Mouse (Mus musculus) MEL (cell line): ENCODE measurements at regions not wholly inside any gene's neighbourhood (a gene's known extent, or its start where the extent isn't known, plus 50 kb on each side); places are given as distances from the start of the nearest gene placed in this dataset.

Experiments used
- DNase-seq: peaks from one replicate; pipeline ENCODE4 v3.0.0; 2011; ENCODE audit warnings: low read depth, low spot score
- H3K27ac ChIP-seq: 2 replicates; pipeline ENCODE4 v1.5.1; 2012; ENCODE audit warnings: low read depth, mild to moderate bottlenecking, control low read depth, low read length, moderate library complexity; ENCODE audit not compliant: control insufficient read depth
- H3K27me3 ChIP-seq, 2 experiments: fragments of 150-350 bp in 1 of 2; sonication (generic) in 1 of 2; 2 replicates each; pipeline ENCODE4 v1.6.1; 2012; ENCODE audit warnings: low read length in 2 of 2, mild to moderate bottlenecking in 2 of 2, improper control_type of control experiment in 1 of 2, moderate library complexity in 1 of 2; ENCODE audit not compliant: insufficient read depth in 2 of 2, control insufficient read depth in 1 of 2
- H3K36me3 ChIP-seq, 2 experiments: 2 replicates each; pipeline ENCODE4 v1.6.1; 2012 to 2014; ENCODE audit warnings: low read length in 2 of 2, improper control_type of control experiment in 1 of 2, inconsistent platforms in 1 of 2, mild to moderate bottlenecking in 1 of 2; ENCODE audit not compliant: insufficient read depth in 2 of 2, control insufficient read depth in 1 of 2
- H3K4me1 ChIP-seq, 2 experiments: fragments of 150-350 bp in 1 of 2; sonication (generic) in 1 of 2; 2 replicates each; pipeline ENCODE4 v1.6.1; 2012; ENCODE audit warnings: low read length in 2 of 2, improper control_type of control experiment in 1 of 2, mild to moderate bottlenecking in 1 of 2; ENCODE audit not compliant: insufficient read depth in 2 of 2, control insufficient read depth in 1 of 2
- H3K4me3 ChIP-seq, 2 experiments: fragments of 150-350 bp in 1 of 2; sonication (generic) in 1 of 2; 2 replicates each; pipeline ENCODE4 v1.5.1; 2012; ENCODE audit warnings: low read depth in 2 of 2, low read length in 2 of 2, mild to moderate bottlenecking in 2 of 2, moderate library complexity in 2 of 2, control low read depth in 1 of 2, improper control_type of control experiment in 1 of 2; ENCODE audit not compliant: control insufficient read depth in 1 of 2, insufficient read depth in 1 of 2
- H3K79me2 ChIP-seq: 2 replicates; pipeline ENCODE4 v1.6.1; 2012; ENCODE audit warnings: mild to moderate bottlenecking, low read length, moderate library complexity; ENCODE audit not compliant: control insufficient read depth, poor library complexity, insufficient read depth
- H3K9ac ChIP-seq: 2 replicates; pipeline ENCODE4 v1.6.1; 2012; ENCODE audit warnings: low read depth, mild to moderate bottlenecking, control low read depth, low read length, moderate library complexity; ENCODE audit not compliant: control insufficient read depth, poor library complexity, severe bottlenecking
- H3K9me3 ChIP-seq: fragments of 150-350 bp; sonication (generic); replicated peaks from 2 replicates; pipeline ENCODE4 v1.6.1; 2012; ENCODE audit warnings: mild to moderate bottlenecking, low read length, improper control_type of control experiment, moderate library complexity; ENCODE audit not compliant: insufficient read depth
- CHD2 ChIP-seq: IDR thresholded peaks from 2 replicates; pipeline ENCODE4 v1.6.1; 2011; ENCODE audit warnings: low read length, improper control_type of control experiment
- CTCF ChIP-seq, 3 experiments: IDR thresholded peaks in 2 of 3; conservative IDR thresholded peaks in 1 of 3; 2 replicates each; pipeline ENCODE4 v1.5.1; 2011 to 2012; ENCODE audit warnings: low read length in 3 of 3, low read depth in 2 of 3, mild to moderate bottlenecking in 2 of 3, improper control_type of control experiment in 1 of 3, inconsistent platforms in 1 of 3, mixed read lengths in 1 of 3, moderate library complexity in 1 of 3; ENCODE audit not compliant: control insufficient read depth in 1 of 3, insufficient read depth in 1 of 3, poor library complexity in 1 of 3, severe bottlenecking in 1 of 3
- EP300 ChIP-seq, 2 experiments: IDR thresholded peaks; 2 replicates each; pipeline ENCODE4 v1.6.1; 2011; ENCODE audit warnings: improper control_type of control experiment in 2 of 2, low read length in 2 of 2, low read depth in 1 of 2, mild to moderate bottlenecking in 1 of 2
- ETS1 ChIP-seq: IDR thresholded peaks from 2 replicates; pipeline ENCODE4 v1.6.1; 2012; ENCODE audit warnings: low read depth, mild to moderate bottlenecking, inconsistent platforms, low read length, improper control_type of control experiment, moderate library complexity
- KAT2A ChIP-seq: conservative IDR thresholded peaks from 2 replicates; pipeline ENCODE4 v1.6.1; 2012; ENCODE audit warnings: low read depth, low read length, improper control_type of control experiment, inconsistent platforms
- MAX ChIP-seq: IDR thresholded peaks from 2 replicates; pipeline ENCODE4 v1.6.1; 2011; ENCODE audit warnings: low read length, improper control_type of control experiment
- MAZ ChIP-seq: IDR thresholded peaks from 2 replicates; pipeline ENCODE4 v1.6.1; 2012; ENCODE audit warnings: low read depth, mild to moderate bottlenecking, inconsistent platforms, low read length, improper control_type of control experiment
- MXI1 ChIP-seq: IDR thresholded peaks from 2 replicates; pipeline ENCODE4 v1.6.1; 2011; ENCODE audit warnings: mild to moderate bottlenecking, low read depth, low read length, improper control_type of control experiment
- MYB ChIP-seq: IDR thresholded peaks from 2 replicates; pipeline ENCODE4 v1.6.1; 2011; ENCODE audit warnings: mild to moderate bottlenecking, low read depth, low read length, improper control_type of control experiment
- MYC ChIP-seq: IDR thresholded peaks from 2 replicates; pipeline ENCODE4 v1.6.1; 2011; ENCODE audit warnings: low read depth, mild to moderate bottlenecking, low read length, improper control_type of control experiment, moderate library complexity
- NELFE ChIP-seq: IDR thresholded peaks from 2 replicates; pipeline ENCODE4 v1.6.1; 2011; ENCODE audit warnings: low read depth, low read length, improper control_type of control experiment
- NRF1 ChIP-seq: IDR thresholded peaks from 2 replicates; pipeline ENCODE4 v1.6.1; 2014; ENCODE audit warnings: low read depth, mild to moderate bottlenecking, inconsistent platforms, low read length, improper control_type of control experiment, moderate library complexity; ENCODE audit not compliant: poor library complexity, insufficient read depth, severe bottlenecking
- POLR2AphosphoS5 ChIP-seq: IDR thresholded peaks from 2 replicates; pipeline ENCODE4 v1.6.1; 2012; ENCODE audit warnings: low read depth, borderline replicate concordance, mild to moderate bottlenecking, inconsistent platforms, low read length, moderate library complexity, mixed read lengths
- RCOR1 ChIP-seq: IDR thresholded peaks from 2 replicates; pipeline ENCODE4 v1.6.1; 2012; ENCODE audit warnings: low read depth, mild to moderate bottlenecking, inconsistent platforms, low read length, improper control_type of control experiment
- ZC3H11A ChIP-seq: IDR thresholded peaks from 2 replicates; pipeline ENCODE4 v1.6.1; 2012; ENCODE audit warnings: low read depth, mild to moderate bottlenecking, inconsistent platforms, low read length, improper control_type of control experiment
- ZKSCAN1 ChIP-seq: IDR thresholded peaks from 2 replicates; pipeline ENCODE4 v1.6.1; 2012; ENCODE audit warnings: low read depth, mild to moderate bottlenecking, inconsistent platforms, low read length, improper control_type of control experiment, moderate library complexity

GRCm38 (mm10) chr12:10514278-10514677 is 123.7 kb downstream of the Rdh14 start:
- H3K36me3 ChIP-seq: no peaks in the 10 kb centered on the region
- TF ChIP-seq ETS1 (no peak), MAX (no peak), NELFE (no peak), MAZ (no peak), ZKSCAN1 (no peak), CTCF (IDR thresholded peaks at IDR 0.05 in 2 of 3, conservative IDR thresholded peaks at IDR 0.05 in 1 of 3; ENCODE audit: control insufficient read depth in 1 of 3, insufficient read depth in 1 of 3, low read depth in 2 of 3, low read length in 3 of 3, poor library complexity in 1 of 3, severe bottlenecking in 1 of 3) (no peak), POLR2AphosphoS5 (no peak), RCOR1 (no peak), EP300 (IDR thresholded peaks at IDR 0.05; ENCODE audit: low read depth in 1 of 2, low read length in 2 of 2) (no peak), ZC3H11A (no peak), CHD2 (no peak), MYC (no peak), MXI1 (no peak), MYB (no peak)
- TF ChIP-seq, all 39 proteins: peak for 0

DNA sequence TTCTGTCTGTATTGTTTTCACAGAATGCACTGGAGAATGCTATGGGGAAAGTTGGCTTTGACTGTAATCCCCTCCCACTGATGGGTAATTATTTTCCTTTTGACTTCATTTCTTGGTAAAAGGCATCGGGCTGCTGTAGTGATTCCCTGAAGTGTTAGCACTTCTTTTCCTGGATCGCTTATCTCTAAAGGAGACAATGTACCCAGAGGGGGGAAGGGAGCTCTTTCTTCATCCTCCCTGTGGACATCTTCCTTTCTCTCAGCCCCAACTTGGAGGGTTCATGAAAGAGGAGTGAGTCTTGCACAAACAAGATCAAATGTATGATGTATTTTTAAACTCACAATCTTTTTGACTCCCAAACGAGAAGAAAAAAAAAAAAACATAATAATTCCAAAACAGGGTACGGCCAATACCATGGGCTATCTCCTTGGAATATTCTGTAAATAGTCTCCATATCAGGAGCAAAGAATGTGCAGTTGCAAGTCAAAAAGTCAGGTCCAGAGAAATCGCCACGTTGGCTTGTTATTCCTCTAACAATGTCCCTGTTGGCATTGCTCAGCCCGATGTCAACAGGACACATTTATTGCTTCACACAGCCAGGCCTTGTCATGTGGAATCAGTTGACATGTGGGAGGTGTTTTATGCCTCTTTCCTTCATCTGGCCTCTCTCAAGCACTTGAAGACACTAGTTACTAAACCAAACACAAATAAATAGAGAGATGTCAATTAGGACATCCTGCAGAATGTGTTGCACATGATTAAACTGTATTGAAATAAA is 134.1 kb downstream of the Rdh14 start:
- Histone ChIP-seq H3K27ac (no peak overlapping the region), H3K9me3 (no peaks in the 10 kb centered on the region), H3K9ac (no peak overlapping the region), H3K4me3 (no peak overlapping the region), H3K27me3 (no peaks in the 10 kb centered on the region), H3K79me2 (no peaks in the 10 kb centered on the region), H3K36me3 (no peaks in the 10 kb centered on the region), H3K4me1 (no peaks in the 10 kb centered on the region)
- no peak for DNase-seq
- TF ChIP-seq EP300 (IDR thresholded peaks at IDR 0.05; ENCODE audit: low read depth in 1 of 2, low read length in 2 of 2) (no peak), NRF1 (no peak), KAT2A (no peak)

More at GRCm38 (mm10) chr12:10514278-10514677, 123.7 kb downstream of the Rdh14 start:
- H3K9ac ChIP-seq: no peak overlapping the region
- H3K9me3 ChIP-seq: no peaks in the 10 kb centered on the region
- no peaks in the 10 kb centered on the region for H3K79me2 ChIP-seq
- no peak for DNase-seq
- H3K27me3 ChIP-seq: no peaks in the 10 kb centered on the region
- no peak overlapping the region for H3K27ac ChIP-seq
- H3K4me1 ChIP-seq: no peaks in the 10 kb centered on the region
- no peak overlapping the region for H3K4me3 ChIP-seq
